Mouse (Mus musculus): ENCODE data around the gene Naif1. TPM values are rescaled to one million over a fixed set of nuclear protein-coding genes. Genes with fewer than 3 reads are reported as not detected.

Gene Naif1
- polyA plus RNA-seq, 2 experiments from 2014 or later, result 5.5 to 7.1 TPM

GRCm38 (mm10) chr2:32427720-32428119, 22.5 kb upstream of the Naif1 start:
- no peak for ATAC-seq

DNA sequence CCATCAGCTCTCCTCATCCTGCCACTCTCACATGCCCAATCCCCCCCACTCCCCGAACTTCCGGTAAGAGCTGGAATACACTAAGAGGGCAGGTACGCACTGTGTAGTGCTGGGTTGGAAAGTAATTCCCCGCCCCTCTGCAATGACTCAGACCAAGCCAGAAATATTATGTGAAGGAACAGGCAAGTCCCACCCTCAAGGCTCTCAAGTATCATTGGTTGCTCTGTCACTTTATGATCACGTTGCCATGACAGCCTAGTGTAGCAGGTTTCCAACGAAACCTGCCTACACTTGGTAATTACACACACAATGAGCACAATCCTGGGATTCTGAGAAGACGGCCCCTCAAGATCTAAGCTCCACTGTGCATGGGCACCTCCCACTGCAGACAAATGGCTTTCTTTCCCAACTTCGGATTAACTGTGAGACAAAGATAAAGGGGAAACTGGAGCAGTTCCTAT, 22.0 kb upstream of the Naif1 start:
- peak; percentile 53 for ATAC-seq

GRCm38 (mm10) chr2:32429215-32429891, 20.9 kb upstream of the Naif1 start:
- no peak for ATAC-seq

- ATAC-seq, result no peak
These were observed 19.3 kb upstream of the Naif1 start for GRCm38 (mm10) chr2:32430701-32431676.

DNA sequence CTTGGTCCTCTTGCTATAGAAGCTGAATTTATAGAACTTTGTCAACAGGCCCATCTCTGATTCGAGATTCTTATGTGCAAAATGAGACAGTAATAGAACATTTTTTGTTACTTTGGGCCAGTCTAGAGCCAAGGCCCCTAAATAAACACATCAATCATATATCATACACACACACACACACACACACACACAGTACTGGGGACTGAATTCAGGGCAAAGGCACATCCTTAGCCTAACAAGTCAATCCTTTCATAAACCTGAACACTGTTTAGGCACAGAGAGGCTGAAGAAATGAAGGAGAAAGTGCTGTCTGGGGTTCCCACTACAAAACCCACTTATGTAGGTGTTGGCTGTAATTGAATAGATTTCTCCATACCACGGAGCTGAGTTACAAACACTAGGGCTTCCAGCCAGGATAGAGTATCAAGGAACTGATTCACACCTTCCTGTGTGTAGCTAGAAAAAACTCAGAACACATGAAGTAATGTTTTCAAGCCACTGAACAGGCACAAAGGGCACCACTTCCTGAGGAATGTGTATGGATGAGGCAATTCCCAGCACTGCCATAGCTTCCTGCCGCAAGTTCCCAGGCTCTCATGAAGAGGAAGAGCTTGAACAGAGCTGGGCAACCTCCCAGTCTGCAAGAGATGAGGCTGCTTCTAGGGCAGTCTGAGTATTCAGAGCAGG, 13.4 kb upstream of the Naif1 start:
- no peak for ATAC-seq

DNA sequence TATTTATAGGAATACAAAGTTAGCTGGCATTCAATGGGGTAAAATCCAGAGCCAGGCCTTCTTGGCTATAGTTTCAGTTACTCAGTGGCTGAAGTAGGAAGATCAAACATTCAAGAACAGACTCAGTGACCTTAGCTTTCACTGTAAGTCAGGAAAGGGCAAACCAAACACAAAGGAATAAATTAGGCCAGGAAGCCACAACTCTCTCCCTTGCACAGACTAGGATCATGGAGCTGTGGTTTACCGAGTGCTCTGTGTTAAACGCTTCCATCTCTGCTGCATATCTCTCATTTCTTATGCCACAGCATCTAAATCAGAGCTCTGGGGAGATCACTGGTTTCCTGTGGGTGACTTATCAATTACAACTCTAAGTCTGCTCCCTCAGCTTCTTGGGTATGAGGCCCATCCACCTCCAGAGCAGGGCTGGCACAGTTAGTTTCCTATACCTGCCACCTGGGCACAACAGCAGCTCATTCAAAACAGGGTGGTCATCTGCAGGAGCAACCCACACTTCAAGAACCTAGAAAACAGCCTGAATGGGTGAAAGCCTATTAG, 12.6 kb upstream of the Naif1 start:
- ATAC-seq, result no peak

DNA sequence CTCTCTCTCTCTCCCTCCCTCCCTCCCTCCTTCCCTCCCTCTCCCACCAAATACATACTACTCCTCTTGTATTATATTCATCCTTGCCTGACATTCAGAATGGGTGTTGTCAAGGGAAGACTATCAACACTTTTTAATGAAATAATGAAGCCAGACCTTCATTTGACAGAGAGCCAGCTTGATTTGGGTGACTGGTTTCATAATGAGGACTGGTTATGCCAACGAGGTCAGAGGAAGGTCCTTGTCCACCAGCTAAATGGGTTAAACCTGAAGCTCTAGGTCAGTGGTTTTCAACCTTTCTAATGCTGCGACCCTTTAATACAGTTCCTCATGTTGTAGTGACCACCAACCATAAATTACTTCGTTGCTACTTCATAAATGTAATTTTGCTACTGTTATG, 11.5 kb upstream of the Naif1 start:
- ATAC-seq, result no peak

- ATAC-seq, result no peak
These were observed 11.1 kb upstream of the Naif1 start for GRCm38 (mm10) chr2:32439177-32439576.

GRCm38 (mm10) chr2:32440164-32440563, 10.1 kb upstream of the Naif1 start:
- no peak for ATAC-seq

DNA sequence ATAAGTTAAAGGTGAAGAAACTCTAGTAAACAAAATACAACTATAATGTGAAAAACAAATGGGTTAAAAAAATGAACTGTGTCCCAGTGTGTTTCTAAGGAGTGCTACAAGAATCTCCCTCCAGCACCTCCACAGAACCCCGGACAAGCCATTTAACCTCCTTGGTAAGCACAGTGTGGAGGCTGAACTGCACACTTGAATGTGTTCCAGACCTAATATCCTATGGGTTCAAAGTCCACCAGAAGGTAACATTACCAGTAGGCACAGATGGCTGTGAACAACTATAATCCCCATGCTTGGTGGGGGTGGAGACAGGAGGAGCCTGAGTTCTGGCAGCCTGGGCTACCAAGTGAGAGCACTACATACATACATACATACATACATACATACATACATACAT, 9.6 kb upstream of the Naif1 start:
- no peak for ATAC-seq

DNA sequence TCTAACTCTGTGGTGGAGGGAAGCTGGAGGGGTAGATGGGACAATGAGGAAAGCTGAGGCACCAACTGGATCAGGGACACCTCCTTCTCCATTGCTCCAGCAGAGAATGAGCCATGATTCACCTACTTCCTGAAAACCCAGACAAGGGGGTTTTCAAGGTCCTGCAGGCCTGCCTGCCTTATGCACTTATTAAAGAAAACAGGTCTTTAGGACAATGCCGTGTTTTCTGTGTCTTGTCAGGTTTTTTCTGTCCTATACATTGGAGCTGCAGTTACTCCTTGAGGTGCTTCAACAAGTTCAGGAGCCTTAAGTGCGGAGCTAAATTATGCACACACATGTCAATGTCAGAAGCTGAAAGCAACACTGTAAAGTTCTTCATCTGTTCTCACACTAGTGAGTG, 8.7 kb upstream of the Naif1 start:
- ATAC-seq, result no peak

DNA sequence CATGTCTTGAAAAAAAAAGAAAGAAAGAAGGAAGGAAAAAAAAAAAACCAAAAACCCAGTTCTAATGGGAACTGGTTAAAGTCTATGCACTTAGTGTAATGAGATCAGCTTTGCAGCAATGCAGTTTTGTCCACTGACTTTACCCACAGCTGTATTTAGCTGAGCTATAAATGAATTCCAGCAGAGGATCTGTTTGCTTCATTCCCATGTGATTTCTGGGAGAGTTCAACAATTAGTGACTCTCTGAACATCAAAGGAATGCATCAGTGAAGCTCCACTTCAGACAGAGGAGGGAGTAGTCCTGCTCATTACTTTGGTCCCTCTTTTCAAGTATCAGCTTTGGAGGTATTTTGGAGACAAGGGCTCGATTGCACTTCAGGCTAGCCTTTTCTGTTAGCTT, 4.7 kb upstream of the Naif1 start:
- ATAC-seq, result no peak

GRCm38 (mm10) chr2:32447264-32447936, 2.9 kb upstream of the Naif1 start:
- peak; percentile 52 for ATAC-seq

GRCm38 (mm10) chr2:32448480-32448879, 1.8 kb upstream of the Naif1 start:
- no peak for ATAC-seq

DNA sequence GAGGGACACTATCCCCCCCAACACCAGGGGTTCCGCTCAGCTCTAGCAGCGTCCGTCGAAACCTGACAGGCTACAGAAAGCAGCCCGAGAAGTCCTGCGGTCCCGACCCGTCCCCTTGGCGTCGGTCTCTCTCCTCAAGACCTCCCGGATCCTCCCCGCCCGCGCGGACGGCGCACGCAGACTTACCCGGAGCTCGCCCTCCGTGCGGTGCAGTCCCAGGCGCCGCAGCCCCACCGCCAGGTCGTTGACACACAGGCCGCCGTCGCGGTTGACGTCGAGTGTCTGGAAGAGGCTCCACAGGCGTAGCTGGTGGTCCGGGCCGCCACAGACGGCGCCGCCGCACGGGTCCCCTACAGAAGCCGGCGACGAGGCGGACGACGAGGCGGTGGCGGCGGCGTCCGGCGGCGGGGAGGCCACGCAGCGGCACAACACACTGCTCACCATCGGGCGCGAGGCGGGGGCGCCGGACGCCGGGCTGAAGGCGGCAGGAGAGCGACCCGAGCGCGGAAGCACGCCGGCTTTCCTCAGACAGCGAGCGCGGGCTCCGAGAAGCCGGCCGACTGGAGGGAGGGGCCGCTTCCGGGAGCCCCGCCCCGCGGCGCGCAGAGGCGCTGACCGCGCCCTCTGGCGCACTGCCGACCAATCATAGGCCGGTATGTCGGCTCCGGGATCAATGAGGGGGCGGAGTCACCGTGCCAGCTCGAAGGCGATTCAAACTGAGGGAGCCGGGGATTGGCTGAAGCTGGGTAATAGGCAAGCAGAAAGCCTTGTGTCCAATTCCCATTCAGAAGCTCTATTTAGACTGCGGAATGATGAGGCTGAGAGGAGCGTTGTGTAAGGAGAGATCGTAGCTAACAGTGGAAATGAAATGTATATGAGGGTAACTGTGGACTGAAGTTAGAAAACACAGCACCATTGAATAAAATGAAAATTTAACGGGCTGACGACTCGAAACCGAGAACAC, 906 bp downstream of the Naif1 start, which contains the start of gene Slc25a25:
TSS of gene Slc25a25 (minus strand) at position 565 of the 964 bp plus-strand sequence.
- ATAC-seq, result peak; percentile 67

DNA sequence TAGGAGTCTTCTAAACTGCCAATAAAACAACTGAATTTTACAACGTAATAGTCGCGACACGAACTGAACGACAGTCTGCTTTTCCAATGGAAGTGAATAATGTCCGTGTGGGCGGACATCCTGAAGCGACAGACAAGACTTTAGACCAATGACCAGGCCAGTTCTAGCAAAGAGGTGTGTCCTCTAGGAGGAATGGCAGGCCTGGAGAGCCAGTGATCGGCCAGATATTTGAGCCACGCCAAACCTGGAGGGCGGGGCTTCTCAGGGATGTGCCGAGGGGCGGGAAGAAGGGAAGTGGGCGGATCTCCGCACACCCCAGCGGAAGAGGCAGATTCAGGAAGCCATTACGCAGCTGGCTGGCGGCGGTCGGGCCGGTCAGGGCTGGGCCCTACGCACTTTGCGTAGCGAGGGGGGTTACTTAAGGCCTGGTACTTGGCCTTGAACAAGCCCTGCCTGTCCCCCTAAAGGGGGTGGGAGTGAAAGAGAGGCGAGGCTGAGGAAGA, 1.7 kb downstream of the Naif1 start:
- ATAC-seq, result peak; percentile 79

DNA sequence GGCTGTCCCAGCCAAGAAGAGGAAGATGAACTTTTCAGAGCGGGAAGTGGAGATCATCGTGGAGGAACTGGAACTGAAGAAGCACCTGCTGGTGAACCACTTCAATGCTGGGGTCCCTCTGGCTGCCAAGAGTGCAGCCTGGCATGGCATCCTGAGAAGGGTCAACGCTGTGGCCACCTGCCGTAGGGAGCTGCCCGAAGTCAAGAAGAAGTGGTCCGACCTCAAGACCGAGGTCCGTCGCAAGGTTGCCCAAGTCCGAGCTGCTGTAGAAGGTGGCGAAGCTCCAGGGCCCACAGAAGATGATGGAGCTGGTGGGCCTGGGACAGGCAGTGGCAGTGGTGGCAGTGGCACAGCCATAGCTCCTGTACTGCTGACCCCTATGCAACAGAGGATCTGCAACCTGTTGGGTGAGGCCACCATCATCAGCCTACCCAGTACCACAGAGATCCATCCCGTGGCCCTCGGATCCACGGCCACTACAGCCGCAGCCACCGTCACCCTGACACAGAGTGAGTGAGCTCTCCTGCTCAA, 2.2 kb downstream of the Naif1 start:
- no peak for ATAC-seq

DNA sequence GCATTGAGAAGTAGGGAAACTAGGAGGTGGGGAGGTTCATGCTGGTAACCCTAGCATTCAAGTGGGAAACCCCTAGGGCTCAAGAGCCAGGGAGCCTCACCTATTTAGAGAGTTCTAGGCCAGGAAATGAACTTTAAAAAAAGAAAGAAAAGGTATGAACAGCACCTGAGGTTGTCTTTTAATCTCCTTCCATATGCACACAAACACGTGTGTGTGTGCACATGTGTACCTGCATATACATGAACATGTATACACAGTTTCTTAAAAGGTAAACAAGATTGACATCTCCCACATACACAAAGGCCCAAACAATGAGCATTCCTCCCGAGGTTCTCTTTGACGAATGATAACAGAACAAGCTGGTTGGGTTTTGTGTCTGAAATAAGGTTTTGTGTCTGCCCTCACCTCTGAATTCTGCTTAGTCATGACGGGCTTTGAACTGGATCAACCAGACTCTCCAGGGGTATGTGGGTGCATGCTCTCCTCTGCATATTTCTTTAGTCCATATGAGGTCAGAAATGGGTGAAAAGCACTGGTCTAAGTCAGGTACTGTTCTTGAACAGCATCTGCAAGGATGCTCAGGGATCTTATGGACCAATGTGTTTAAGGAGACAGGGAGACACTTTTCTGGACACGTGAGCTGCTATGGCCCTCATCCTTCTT, 3.5 kb downstream of the Naif1 start:
- ATAC-seq, result no peak

DNA sequence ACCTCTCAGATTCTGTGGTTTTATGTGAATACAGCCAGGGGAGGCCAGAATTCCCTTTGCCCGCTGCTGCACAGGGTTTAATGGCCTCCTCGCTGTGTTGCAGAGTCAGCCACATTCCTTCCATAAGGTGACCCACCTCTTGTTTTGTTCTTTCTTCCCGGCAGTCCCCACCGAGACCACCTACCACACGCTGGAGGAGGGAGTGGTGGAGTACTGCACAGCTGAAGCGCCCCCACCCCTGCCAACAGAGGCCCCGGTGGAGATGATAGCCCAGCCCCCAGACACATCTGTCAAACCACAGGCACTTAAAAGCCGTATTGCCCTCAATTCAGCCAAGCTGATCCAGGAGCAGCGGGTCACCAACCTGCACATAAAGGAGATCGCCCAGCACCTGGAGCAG, 4.4 kb downstream of the Naif1 start:
- ATAC-seq, result no peak

- ATAC-seq, result no peak
These were observed 4.8 kb downstream of the Naif1 start for GRCm38 (mm10) chr2:32455101-32455500.

Measured in CD4-positive, CD25-positive, alpha-beta regulatory T cell, adult 4 months (primary cell).